Mouse (Mus musculus) limb, embryonic 14.5 days (tissue): ENCODE measurements around the gene Ttll8. TPM values are rescaled to one million over a fixed set of nuclear protein-coding genes. Genes with fewer than 3 reads are reported as not detected.

ENCODE experiments used
- ATAC-seq: fragments of 200-750 bp; cut with Nextera tagmentation; 2 replicates; pipeline ENCODE4 v1.8.0; 2017; ENCODE audit warnings: low read depth, moderate number of reproducible peaks, moderate TSS enrichment; ENCODE audit not compliant: low FRiP score
- DNase-seq: peaks from one replicate; pipeline ENCODE4 v3.0.0-alpha.2; 2015; ENCODE audit warnings: low spot score
- H3K27ac ChIP-seq: fragments of 300-500 bp; sonication (generic); replicated peaks from 2 replicates; pipeline ENCODE4 v1.5.1; 2014; ENCODE audit warnings: low read depth, mild to moderate bottlenecking, low read length, moderate library complexity, mixed read lengths
- H3K27me3 ChIP-seq: fragments of 300-500 bp; sonication (generic); 2 replicates; pipeline ENCODE4 v1.6.1; 2014; ENCODE audit warnings: low read length, mixed read lengths; ENCODE audit not compliant: control insufficient read depth, insufficient read depth
- H3K36me3 ChIP-seq: fragments of 300-500 bp; sonication (generic); 2 replicates; pipeline ENCODE4 v1.6.1; 2014; ENCODE audit warnings: mild to moderate bottlenecking, low read length, moderate library complexity, mixed read lengths; ENCODE audit not compliant: control insufficient read depth, insufficient read depth
- H3K4me1 ChIP-seq: fragments of 300-500 bp; sonication (generic); 2 replicates; pipeline ENCODE4 v1.6.1; 2014; ENCODE audit warnings: antibody characterized with exemption, low read length, mixed read lengths; ENCODE audit not compliant: control insufficient read depth, insufficient read depth
- H3K4me2 ChIP-seq: fragments of 300-500 bp; sonication (generic); replicated peaks from 2 replicates; pipeline ENCODE4 v1.6.1; 2014; ENCODE audit warnings: low read depth, mild to moderate bottlenecking, low read length, moderate library complexity; ENCODE audit not compliant: severe bottlenecking
- H3K4me3 ChIP-seq: fragments of 300-500 bp; sonication (generic); replicated peaks from 2 replicates; pipeline ENCODE4 v1.5.1; 2014; ENCODE audit warnings: low read length
- H3K9ac ChIP-seq: fragments of 300-500 bp; sonication (generic); 2 replicates; pipeline ENCODE4 v1.6.1; 2014; ENCODE audit warnings: mild to moderate bottlenecking, low read depth, low read length, moderate library complexity; ENCODE audit not compliant: severe bottlenecking
- H3K9me3 ChIP-seq: fragments of 300-500 bp; sonication (generic); 2 replicates; pipeline ENCODE4 v1.6.1; 2016; ENCODE audit warnings: low read length; ENCODE audit not compliant: control insufficient read depth
- POLR2A ChIP-seq: fragments of 200-500 bp; IDR thresholded peaks from 2 replicates; pipeline ENCODE4 v1.8.0; 2012; ENCODE audit warnings: inconsistent platforms, mild to moderate bottlenecking, moderate library complexity, borderline replicate concordance; ENCODE audit not compliant: insufficient read depth, insufficient read length; ENCODE audit errors: extremely low read depth
- WGBS: fragments of 180-500 bp; shearing (Covaris S2); extraction: QIAGEN DNeasy Blood & Tissue Kit; methylation state at CpG from one replicate; pipeline ENCODE4 v1.1.7; 2014; 5-methylcytosine and 5-hydroxymethylcytosine counted together
- polyA plus RNA-seq, 2 experiments: library from polyadenylated mRNA; depleted of rRNA in 1 of 2; stranded (reverse) in 1 of 2; unstranded in 1 of 2; fragments of >200 nt; fragmentation: Nextera tagmentation in 1 of 2; extraction: Ambion mirVana in 1 of 2; gene quantifications; 2 replicates each; pipeline versions ENCODE4 v1.2.1 to v1.2.3; 2012 to 2014

The Ttll8 gene
- polyA plus RNA-seq, 2 experiments: 0.08 TPM; not detected in 1

GRCm38 (mm10) chr15:88891676-88892040 is 62.6 kb downstream of the Ttll8 start:
- 63% methylated on average over 8 of the region's 8 CpGs for WGBS
- H3K4me3 ChIP-seq: peak overlapping the region; percentile 46
- H3K9me3 ChIP-seq: no peaks in the 10 kb centered on the region
- no peak overlapping the region for H3K27ac ChIP-seq
- ATAC-seq (no peak), DNase-seq (no peak)
- H3K36me3 ChIP-seq: no peaks in the 10 kb centered on the region
- no peak overlapping the region for H3K9ac ChIP-seq
- no peak for TF ChIP-seq POLR2A
- 0 out of 2 replicates have a peak, but pooled peaks cover 5% of the 10 kb centered on the region for H3K4me1 ChIP-seq
- H3K27me3 ChIP-seq: no peaks in the 10 kb centered on the region
- peak overlapping the region; percentile 91 for H3K4me2 ChIP-seq

DNA sequence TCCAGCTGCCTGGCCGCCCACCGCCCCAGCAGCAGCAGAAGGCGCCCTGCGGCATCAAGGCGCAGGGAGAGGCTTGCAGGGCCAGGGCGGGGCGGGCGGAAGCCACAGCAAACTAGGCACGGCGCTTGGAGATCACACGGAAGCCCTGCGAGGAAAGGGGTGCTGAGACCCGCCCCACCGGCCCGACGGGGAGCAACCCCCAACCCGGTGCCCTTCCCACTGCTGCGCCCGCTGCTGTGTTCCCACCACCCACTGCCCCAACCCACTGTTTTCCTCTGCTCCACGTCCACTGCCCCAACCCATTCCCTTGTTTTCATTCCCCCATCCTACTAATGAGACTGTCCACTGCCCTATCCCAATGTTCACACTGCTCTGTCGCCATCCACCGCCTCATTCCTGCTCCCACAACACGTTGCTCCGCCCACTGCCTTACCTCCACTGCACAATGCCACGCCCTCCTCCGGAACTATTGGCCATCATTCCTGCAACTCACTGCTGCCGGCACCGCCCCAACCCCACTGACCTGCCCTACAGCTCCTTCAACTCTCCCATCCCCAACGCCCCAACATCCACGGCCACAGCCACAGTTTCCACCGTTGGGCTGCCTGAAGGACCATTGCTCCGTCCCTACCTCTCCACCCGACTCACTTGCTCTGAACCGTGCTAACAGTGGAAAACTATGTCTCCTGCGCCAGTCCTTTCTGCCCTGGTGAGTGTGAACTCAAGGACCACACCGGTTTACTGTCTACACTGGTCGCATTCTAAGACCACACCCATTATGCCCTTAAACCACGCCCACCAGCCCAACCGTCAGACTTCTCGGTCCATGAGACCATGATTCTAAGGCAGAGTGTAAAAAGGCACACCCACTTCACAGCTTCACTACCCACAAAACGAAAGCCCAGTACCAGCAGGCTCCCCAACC is 63.2 kb downstream of the Ttll8 start:
- DNase-seq (peak; percentile 80), ATAC-seq (peak; percentile 87)
- 2% methylated on average over 31 of the region's 41 CpGs for WGBS
- TF ChIP-seq POLR2A: no peak
- Histone ChIP-seq H3K36me3 (no peaks in the 10 kb centered on the region), H3K27ac (no peak overlapping the region), H3K9ac (peak overlapping the region; percentile 56), H3K4me2 (peak overlapping the region; percentile 91), H3K4me1 (0 out of 2 replicates have a peak, but pooled peaks cover 5% of the 10 kb centered on the region), H3K4me3 (peak overlapping the region; percentile 46), H3K27me3 (no peaks in the 10 kb centered on the region), H3K9me3 (no peaks in the 10 kb centered on the region)

DNA sequence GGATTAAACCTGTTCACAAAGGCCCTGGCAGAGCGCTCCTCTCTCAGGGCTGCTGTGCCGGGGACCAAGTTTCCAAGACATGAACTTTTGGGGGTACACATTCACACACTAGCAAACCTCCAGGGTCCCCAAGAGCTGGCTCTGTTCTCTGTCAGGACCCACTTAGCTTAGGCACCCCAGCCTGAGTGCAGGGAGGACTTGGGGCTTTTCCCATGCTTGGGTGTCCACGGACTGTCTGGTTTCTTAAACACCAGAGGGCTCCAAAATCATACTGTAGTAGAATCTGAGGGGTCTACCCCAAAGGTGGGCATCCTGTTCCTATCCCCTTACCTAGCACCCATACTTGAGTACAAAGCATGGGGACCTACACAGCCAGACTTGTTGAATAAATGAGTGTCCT is 64.2 kb downstream of the Ttll8 start:
- no peak for TF ChIP-seq POLR2A
- 90% methylated on average over 3 of the region's 3 CpGs for WGBS
- Histone ChIP-seq H3K9ac (peak overlapping the region; percentile 56; the same call in 1 of the 2 replicates), H3K4me1 (0 out of 2 replicates have a peak, but pooled peaks cover 5% of the 10 kb centered on the region), H3K27me3 (no peaks in the 10 kb centered on the region), H3K4me2 (peak overlapping the region; percentile 91), H3K36me3 (no peaks in the 10 kb centered on the region), H3K27ac (no peak overlapping the region), H3K9me3 (no peaks in the 10 kb centered on the region), H3K4me3 (peak overlapping the region; percentile 46; the same call in 1 of the 2 replicates)
- DNase-seq (no peak), ATAC-seq (no peak)

DNA sequence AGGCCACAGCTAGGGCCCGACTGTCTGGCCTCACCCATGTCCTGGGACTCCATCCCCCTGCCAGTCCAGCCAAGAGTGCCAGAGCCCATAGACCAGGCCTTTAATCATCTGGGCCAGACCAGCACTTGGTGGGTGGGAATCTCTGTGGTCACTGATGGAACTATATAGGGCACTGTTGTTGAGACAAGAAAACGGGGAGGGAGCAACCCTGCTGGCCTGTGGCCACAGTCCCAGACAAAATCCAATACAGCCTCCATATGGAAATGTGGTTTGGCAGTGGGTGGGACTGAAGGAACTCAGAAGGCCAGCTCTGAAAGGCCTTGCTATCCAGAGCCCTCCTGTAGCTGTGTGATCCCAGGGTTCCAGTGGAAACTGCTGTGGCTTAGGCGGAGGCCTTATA is 65.2 kb downstream of the Ttll8 start:
- H3K27ac ChIP-seq: 0 out of 2 replicates have a peak overlapping the region, but pooled peaks have one; percentile 19
- peak; percentile 38; the same call in 1 of the 2 replicates for ATAC-seq
- 0 out of 2 replicates have a peak, but pooled peaks cover 5% of the 10 kb centered on the region for H3K4me1 ChIP-seq

DNA sequence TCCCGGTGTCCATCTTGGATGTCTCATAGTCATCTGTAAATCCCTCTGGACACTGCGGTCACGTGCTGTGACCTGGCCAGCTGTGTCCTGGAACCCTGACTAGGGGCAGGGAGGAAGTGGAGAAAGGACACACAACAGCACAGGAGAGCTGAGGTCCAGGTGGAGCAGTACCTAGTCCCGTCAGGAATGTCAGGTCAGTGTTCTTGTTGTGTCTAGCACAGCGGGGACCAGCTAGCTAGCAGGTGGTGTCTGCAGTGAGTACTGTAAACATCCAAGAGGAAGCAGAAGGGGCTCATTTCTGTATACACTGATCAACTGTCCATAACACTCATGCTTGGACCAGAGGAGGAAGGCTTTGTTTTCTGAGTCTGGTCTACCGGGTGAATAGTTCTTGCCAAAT is 68.8 kb downstream of the Ttll8 start:
- no peaks in the 10 kb centered on the region for H3K27me3 ChIP-seq
- DNase-seq (no peak), ATAC-seq (no peak)
- 83% methylated on average over 6 of the region's 6 CpGs for WGBS
- H3K9ac ChIP-seq: no peak overlapping the region
- no peak for TF ChIP-seq POLR2A
- H3K4me2 ChIP-seq: no peak overlapping the region
- H3K27ac ChIP-seq: no peak overlapping the region
- no peaks in the 10 kb centered on the region for H3K36me3 ChIP-seq
- H3K4me3 ChIP-seq: no peak overlapping the region
- H3K4me1 ChIP-seq: 0 out of 2 replicates have a peak, but pooled peaks cover 2% of the 10 kb centered on the region
- H3K9me3 ChIP-seq: no peaks in the 10 kb centered on the region

More for the DNA sequence above, 65.2 kb downstream of the Ttll8 start:
- no peak overlapping the region for H3K4me2 ChIP-seq
- H3K27me3 ChIP-seq: no peaks in the 10 kb centered on the region
- no peak overlapping the region for H3K9ac ChIP-seq
- 71% methylated on average over 3 of the region's 3 CpGs for WGBS
- no peak for TF ChIP-seq POLR2A
- peak; percentile 51 for DNase-seq
- H3K9me3 ChIP-seq: no peaks in the 10 kb centered on the region
- H3K36me3 ChIP-seq: no peaks in the 10 kb centered on the region
- H3K4me3 ChIP-seq: no peak overlapping the region
